Mouse (Mus musculus): ENCODE measurements at regions not wholly inside any gene's neighbourhood (a gene's known extent, or its start where the extent isn't known, plus 50 kb on each side); places are given as distances from the start of the nearest gene placed in this dataset.

DNA sequence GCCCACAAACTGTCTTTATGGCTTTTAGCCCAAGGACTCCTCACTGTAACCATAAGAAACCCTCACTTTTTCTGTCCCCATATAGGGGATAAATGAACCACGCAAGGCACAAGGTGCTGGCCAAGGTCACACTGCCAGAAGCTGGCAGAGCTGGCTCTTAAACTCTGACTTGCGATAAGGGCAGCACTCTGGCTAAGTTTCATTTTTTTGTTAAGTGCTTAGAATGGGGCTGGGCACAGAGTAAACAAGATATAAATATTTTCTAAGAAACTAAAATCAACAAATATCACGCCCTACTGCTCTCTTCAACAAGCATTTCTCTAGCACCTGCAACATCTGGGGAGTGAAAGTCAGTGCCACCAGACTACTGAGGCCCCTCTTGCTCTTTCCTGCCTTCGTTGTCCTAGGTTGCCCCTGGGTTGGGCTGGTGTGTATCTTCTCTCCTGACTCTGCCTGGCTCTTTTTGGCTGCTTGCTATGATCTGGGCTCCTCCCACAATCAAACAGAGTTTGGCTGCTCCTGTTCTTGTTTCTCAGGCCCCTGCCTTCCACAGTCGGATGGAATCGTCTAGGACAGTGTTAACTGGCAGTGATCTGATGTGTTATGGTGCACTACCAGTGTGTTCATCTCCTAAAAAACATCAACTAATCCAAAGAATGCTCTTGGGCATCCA is 60.5 kb upstream of the Adra1b start:
- TF ChIP-seq EP300 (IDR thresholded peaks at IDR 0.05; ENCODE audit: low read depth) = no peak
- TF ChIP-seq CTCF (IDR thresholded peaks at IDR 0.05; ENCODE audit: low read depth) = no peak

Measured in liver, postnatal 0 days (tissue).